Mouse (Mus musculus) MEL (cell line): ENCODE measurements around the gene Bnip3. TPM values are rescaled to one million over a fixed set of nuclear protein-coding genes. Genes with fewer than 3 reads are reported as not detected.

ENCODE experiments used
- DNase-seq: peaks from one replicate; pipeline ENCODE4 v3.0.0; 2011; ENCODE audit warnings: low read depth, low spot score
- H3K27ac ChIP-seq: 2 replicates; pipeline ENCODE4 v1.5.1; 2012; ENCODE audit warnings: low read depth, mild to moderate bottlenecking, control low read depth, low read length, moderate library complexity; ENCODE audit not compliant: control insufficient read depth
- H3K27me3 ChIP-seq, 2 experiments: fragments of 150-350 bp in 1 of 2; sonication (generic) in 1 of 2; 2 replicates each; pipeline ENCODE4 v1.6.1; 2012; ENCODE audit warnings: low read length in 2 of 2, mild to moderate bottlenecking in 2 of 2, improper control_type of control experiment in 1 of 2, moderate library complexity in 1 of 2; ENCODE audit not compliant: insufficient read depth in 2 of 2, control insufficient read depth in 1 of 2
- H3K36me3 ChIP-seq, 2 experiments: 2 replicates each; pipeline ENCODE4 v1.6.1; 2012 to 2014; ENCODE audit warnings: low read length in 2 of 2, improper control_type of control experiment in 1 of 2, inconsistent platforms in 1 of 2, mild to moderate bottlenecking in 1 of 2; ENCODE audit not compliant: insufficient read depth in 2 of 2, control insufficient read depth in 1 of 2
- H3K4me1 ChIP-seq, 2 experiments: fragments of 150-350 bp in 1 of 2; sonication (generic) in 1 of 2; 2 replicates each; pipeline ENCODE4 v1.6.1; 2012; ENCODE audit warnings: low read length in 2 of 2, improper control_type of control experiment in 1 of 2, mild to moderate bottlenecking in 1 of 2; ENCODE audit not compliant: insufficient read depth in 2 of 2, control insufficient read depth in 1 of 2
- H3K4me3 ChIP-seq, 2 experiments: fragments of 150-350 bp in 1 of 2; sonication (generic) in 1 of 2; 2 replicates each; pipeline ENCODE4 v1.5.1; 2012; ENCODE audit warnings: low read depth in 2 of 2, low read length in 2 of 2, mild to moderate bottlenecking in 2 of 2, moderate library complexity in 2 of 2, control low read depth in 1 of 2, improper control_type of control experiment in 1 of 2; ENCODE audit not compliant: control insufficient read depth in 1 of 2, insufficient read depth in 1 of 2
- H3K79me2 ChIP-seq: 2 replicates; pipeline ENCODE4 v1.6.1; 2012; ENCODE audit warnings: mild to moderate bottlenecking, low read length, moderate library complexity; ENCODE audit not compliant: control insufficient read depth, poor library complexity, insufficient read depth
- H3K9ac ChIP-seq: 2 replicates; pipeline ENCODE4 v1.6.1; 2012; ENCODE audit warnings: low read depth, mild to moderate bottlenecking, control low read depth, low read length, moderate library complexity; ENCODE audit not compliant: control insufficient read depth, poor library complexity, severe bottlenecking
- H3K9me3 ChIP-seq: fragments of 150-350 bp; sonication (generic); replicated peaks from 2 replicates; pipeline ENCODE4 v1.6.1; 2012; ENCODE audit warnings: mild to moderate bottlenecking, low read length, improper control_type of control experiment, moderate library complexity; ENCODE audit not compliant: insufficient read depth
- CHD2 ChIP-seq: IDR thresholded peaks from 2 replicates; pipeline ENCODE4 v1.6.1; 2011; ENCODE audit warnings: low read length, improper control_type of control experiment
- E2F4 ChIP-seq: IDR thresholded peaks from 2 replicates; pipeline ENCODE4 v1.6.1; 2011; ENCODE audit warnings: low read depth, low read length, improper control_type of control experiment, borderline replicate concordance
- EP300 ChIP-seq, 2 experiments: IDR thresholded peaks; 2 replicates each; pipeline ENCODE4 v1.6.1; 2011; ENCODE audit warnings: improper control_type of control experiment in 2 of 2, low read length in 2 of 2, low read depth in 1 of 2, mild to moderate bottlenecking in 1 of 2
- ETS1 ChIP-seq: IDR thresholded peaks from 2 replicates; pipeline ENCODE4 v1.6.1; 2012; ENCODE audit warnings: low read depth, mild to moderate bottlenecking, inconsistent platforms, low read length, improper control_type of control experiment, moderate library complexity
- GABPA ChIP-seq: IDR thresholded peaks from 2 replicates; pipeline ENCODE4 v1.6.1; 2012; ENCODE audit warnings: low read depth, mild to moderate bottlenecking, inconsistent platforms, low read length, improper control_type of control experiment, moderate library complexity
- GATA1 ChIP-seq: IDR thresholded peaks from 2 replicates; pipeline ENCODE4 v1.6.1; 2011; ENCODE audit warnings: low read depth, low read length, improper control_type of control experiment
- JUND ChIP-seq: IDR thresholded peaks from 2 replicates; pipeline ENCODE4 v1.6.1; 2011; ENCODE audit warnings: low read depth, mild to moderate bottlenecking, improper control_type of control experiment, low read length
- KAT2A ChIP-seq: conservative IDR thresholded peaks from 2 replicates; pipeline ENCODE4 v1.6.1; 2012; ENCODE audit warnings: low read depth, low read length, improper control_type of control experiment, inconsistent platforms
- MAFK ChIP-seq: IDR thresholded peaks from 2 replicates; pipeline ENCODE4 v1.6.1; 2011; ENCODE audit warnings: low read depth, mild to moderate bottlenecking, low read length, improper control_type of control experiment, borderline replicate concordance
- MAX ChIP-seq: IDR thresholded peaks from 2 replicates; pipeline ENCODE4 v1.6.1; 2011; ENCODE audit warnings: low read length, improper control_type of control experiment
- MEF2A ChIP-seq: IDR thresholded peaks from 2 replicates; pipeline ENCODE4 v1.6.1; 2014; ENCODE audit warnings: low read depth, mild to moderate bottlenecking, inconsistent platforms, low read length, improper control_type of control experiment; ENCODE audit not compliant: poor library complexity, insufficient replicate concordance, severe bottlenecking; ENCODE audit errors: extremely low read depth
- MYC ChIP-seq: IDR thresholded peaks from 2 replicates; pipeline ENCODE4 v1.6.1; 2011; ENCODE audit warnings: low read depth, mild to moderate bottlenecking, low read length, improper control_type of control experiment, moderate library complexity
- NELFE ChIP-seq: IDR thresholded peaks from 2 replicates; pipeline ENCODE4 v1.6.1; 2011; ENCODE audit warnings: low read depth, low read length, improper control_type of control experiment
- POLR2AphosphoS2 ChIP-seq: IDR thresholded peaks from 2 replicates; pipeline ENCODE4 v1.6.1; 2011; ENCODE audit warnings: low read length, improper control_type of control experiment
- POLR2AphosphoS5 ChIP-seq: IDR thresholded peaks from 2 replicates; pipeline ENCODE4 v1.6.1; 2012; ENCODE audit warnings: low read depth, borderline replicate concordance, mild to moderate bottlenecking, inconsistent platforms, low read length, moderate library complexity, mixed read lengths
- RCOR1 ChIP-seq: IDR thresholded peaks from 2 replicates; pipeline ENCODE4 v1.6.1; 2012; ENCODE audit warnings: low read depth, mild to moderate bottlenecking, inconsistent platforms, low read length, improper control_type of control experiment
- SIN3A ChIP-seq: IDR thresholded peaks from 2 replicates; pipeline ENCODE4 v1.6.1; 2012; ENCODE audit warnings: low read length, improper control_type of control experiment, inconsistent platforms
- SMC3 ChIP-seq: IDR thresholded peaks from 2 replicates; pipeline ENCODE4 v1.6.1; 2011; ENCODE audit warnings: low read depth, low read length, improper control_type of control experiment
- TAL1 ChIP-seq: IDR thresholded peaks from 2 replicates; pipeline ENCODE4 v1.6.1; 2012; ENCODE audit warnings: mild to moderate bottlenecking, inconsistent platforms, low read length, moderate library complexity, mixed read lengths
- TBP ChIP-seq: IDR thresholded peaks from 2 replicates; pipeline ENCODE4 v1.8.0; 2011; ENCODE audit warnings: low read depth, low read length, improper control_type of control experiment
- UBTF ChIP-seq: IDR thresholded peaks from 2 replicates; pipeline ENCODE4 v1.6.1; 2012; ENCODE audit warnings: low read depth, mild to moderate bottlenecking, inconsistent platforms, low read length, improper control_type of control experiment, moderate library complexity, borderline replicate concordance; ENCODE audit not compliant: insufficient read depth
- USF2 ChIP-seq, 2 experiments: IDR thresholded peaks; 2 replicates each; pipeline ENCODE4 v1.6.1; 2011 to 2012; ENCODE audit warnings: improper control_type of control experiment in 2 of 2, low read length in 2 of 2, borderline replicate concordance in 1 of 2, inconsistent platforms in 1 of 2, low read depth in 1 of 2, mild to moderate bottlenecking in 1 of 2; ENCODE audit not compliant: insufficient read depth in 1 of 2
- ZC3H11A ChIP-seq: IDR thresholded peaks from 2 replicates; pipeline ENCODE4 v1.6.1; 2012; ENCODE audit warnings: low read depth, mild to moderate bottlenecking, inconsistent platforms, low read length, improper control_type of control experiment
- ZKSCAN1 ChIP-seq: IDR thresholded peaks from 2 replicates; pipeline ENCODE4 v1.6.1; 2012; ENCODE audit warnings: low read depth, mild to moderate bottlenecking, inconsistent platforms, low read length, improper control_type of control experiment, moderate library complexity
- ZNF384 ChIP-seq: IDR thresholded peaks from 2 replicates; pipeline ENCODE4 v1.6.1; 2012; ENCODE audit warnings: low read depth, mild to moderate bottlenecking, inconsistent platforms, low read length, improper control_type of control experiment
- polyA plus RNA-seq, 2 experiments: library from polyadenylated mRNA; stranded (reverse) in 1 of 2; unstranded in 1 of 2; fragments of >175 nt in 1 of 2; fragments of >200 nt in 1 of 2; gene quantifications; 2 replicates each; pipeline versions ENCODE4 v1.2.1 to v1.2.4; 2012; ENCODE audit warnings: low replicate concordance in 2 of 2, low read depth in 1 of 2; ENCODE audit not compliant: insufficient read length in 2 of 2, insufficient read depth in 1 of 2, missing spikeins in 1 of 2
- total RNA-seq: library from RNA; depleted of rRNA; stranded (reverse); fragments of 300-350 nt; gene quantifications from 2 replicates; pipeline ENCODE4 v1.2.3, GENCODE M21; 2012

Bnip3 gene
- total and polyA plus RNA-seq, 3 experiments = 37.0 to 135 TPM; not detected in 1

- no peaks in the 10 kb centered on the region for H3K4me1 ChIP-seq
- TF ChIP-seq TAL1 (no peak), TBP (no peak), MEF2A (no peak), ZNF384 (no peak), KAT2A (no peak), NELFE (no peak), ZC3H11A (no peak), SIN3A (no peak), GABPA (no peak), JUND (no peak), MAX (no peak), E2F4 (no peak), USF2 (IDR thresholded peaks at IDR 0.05; ENCODE audit: borderline replicate concordance in 1 of 2, insufficient read depth in 1 of 2, low read depth in 1 of 2, low read length in 2 of 2) (no peak), EP300 (IDR thresholded peaks at IDR 0.05; ENCODE audit: low read depth in 1 of 2, low read length in 2 of 2) (no peak), POLR2AphosphoS5 (no peak), UBTF (no peak), MYC (no peak), POLR2AphosphoS2 (no peak), ETS1 (no peak)
- TF ChIP-seq, all 39 proteins: peak for 0
- H3K27ac ChIP-seq = no peak overlapping the region
- H3K9me3 ChIP-seq = no peaks in the 10 kb centered on the region
- no peak overlapping the region for H3K4me3 ChIP-seq
- no peak for DNase-seq
- H3K27me3 ChIP-seq = no peaks in the 10 kb centered on the region
- H3K9ac ChIP-seq = no peak overlapping the region
- H3K36me3 ChIP-seq = peaks cover 0 to 20% of the 10 kb centered on the region in 2 experiments; a peak in 3 of 4 replicates
- peaks cover 6% of the 10 kb centered on the region for H3K79me2 ChIP-seq
Observed at GRCm38 (mm10) chr7:138856670-138857069, 52.6 kb downstream of the Bnip3 start.

- Histone ChIP-seq H3K36me3 (peaks cover 0 to 27% of the 10 kb centered on the region in 2 experiments; a peak in 2 of 4 replicates), H3K27ac (no peak overlapping the region)
- TF ChIP-seq USF2 (IDR thresholded peaks at IDR 0.05; ENCODE audit: borderline replicate concordance in 1 of 2, insufficient read depth in 1 of 2, low read depth in 1 of 2, low read length in 2 of 2) (no peak), UBTF (no peak), CHD2 (no peak), ZKSCAN1 (no peak), SMC3 (no peak), RCOR1 (no peak), KAT2A (no peak), TBP (no peak), MAFK (no peak), GATA1 (no peak)
- TF ChIP-seq, all 39 proteins: peak for 0
- H3K79me2 ChIP-seq = peaks cover 18% of the 10 kb centered on the region
- H3K9me3 ChIP-seq = no peaks in the 10 kb centered on the region
- H3K4me3 ChIP-seq = no peak overlapping the region
- DNase-seq = no peak
- H3K27me3 ChIP-seq = no peaks in the 10 kb centered on the region
- H3K9ac ChIP-seq = no peak overlapping the region
- no peaks in the 10 kb centered on the region; a peak in 1 of 4 replicates for H3K4me1 ChIP-seq
Observed at GRCm38 (mm10) chr7:138854201-138854600, 55.1 kb downstream of the Bnip3 start.
